Mouse (Mus musculus): ENCODE results near the gene Adam30.

- TF ChIP-seq CTCF (conservative IDR thresholded peaks at IDR 0.05; ENCODE audit: insufficient read depth, insufficient read length, low read depth, low read length) (no peak), POLR2A (IDR thresholded peaks at IDR 0.05; ENCODE audit: low read depth, low read length) (no peak)
Measured at GRCm38 (mm10) chr3:98185163-98185714, 24.8 kb downstream of the Adam30 start.
